Mouse (Mus musculus) spleen, adult 2 months (tissue): Measurements from ENCODE around the gene C1qtnf3. TPM values are rescaled to one million over a fixed set of nuclear protein-coding genes. Genes with fewer than 3 reads are reported as not detected.

ENCODE experiments used
- DNase-seq, 2 experiments: peaks; one replicate each; pipeline versions ENCODE4 v3.0.0 to v3.0.0-alpha.2; 2012 to 2021; ENCODE audit warnings: low spot score in 2 of 2, low read depth in 1 of 2
- H3K27ac ChIP-seq: fragments of 200-500 bp; 2 replicates; pipeline ENCODE4 v1.5.1; 2012; ENCODE audit warnings: low read length, inconsistent platforms; ENCODE audit not compliant: insufficient read depth
- H3K27me3 ChIP-seq: fragments of 200-500 bp; 2 replicates; pipeline ENCODE4 v1.6.1; 2012; ENCODE audit warnings: mild to moderate bottlenecking, moderate library complexity, low read length, inconsistent platforms; ENCODE audit not compliant: control insufficient read depth, insufficient read depth
- H3K36me3 ChIP-seq: fragments of 200-500 bp; 2 replicates; pipeline ENCODE4 v1.6.1; 2012; ENCODE audit warnings: mild to moderate bottlenecking, low read length, inconsistent platforms; ENCODE audit not compliant: control insufficient read depth, insufficient read depth
- H3K4me1 ChIP-seq: fragments of 200-500 bp; 2 replicates; pipeline ENCODE4 v1.6.1; 2011; ENCODE audit warnings: inconsistent platforms; ENCODE audit not compliant: control insufficient read depth, insufficient read depth, insufficient read length
- H3K4me3 ChIP-seq: fragments of 200-500 bp; 2 replicates; pipeline ENCODE4 v1.5.1; 2011; ENCODE audit warnings: mild to moderate bottlenecking, inconsistent platforms; ENCODE audit not compliant: insufficient read depth, insufficient read length; ENCODE audit errors: extremely low read depth
- CTCF ChIP-seq: fragments of 200-500 bp; IDR thresholded peaks from 2 replicates; pipeline ENCODE4 v1.5.1; 2011; ENCODE audit warnings: mild to moderate bottlenecking, inconsistent platforms; ENCODE audit not compliant: insufficient read depth, insufficient read length, insufficient replicate concordance; ENCODE audit errors: extremely low read depth
- POLR2A ChIP-seq: fragments of 200-500 bp; IDR thresholded peaks from 2 replicates; pipeline ENCODE4 v1.6.1; 2011; ENCODE audit warnings: low read depth, low read length, inconsistent platforms
- WGBS: fragments of 180-500 bp; shearing (Covaris S2); methylation state at CpG from one replicate; pipeline ENCODE4 v1.1.7; 2018; 5-methylcytosine and 5-hydroxymethylcytosine counted together
- polyA plus RNA-seq: library from polyadenylated mRNA; depleted of rRNA; stranded (reverse); fragments of >200 nt; gene quantifications from 2 replicates; pipeline ENCODE4 v1.2.3, GENCODE M21; 2012; rRNA removed

The C1qtnf3 gene
- polyA plus RNA-seq, 1 experiment: not detected

GRCm38 (mm10) chr15:11000421-11000820 is 48.3 kb downstream of the C1qtnf3 start, which contains the start of gene Slc45a2:
Slc45a2 (plus strand) TSS chr15:11000721.
- Histone ChIP-seq H3K4me3 (no peak within 1 kb of the TSS), H3K27me3 (no peaks in the 10 kb centered on the region), H3K27ac (no peak within 1 kb of the TSS), H3K36me3 (no peaks in the 10 kb centered on the region; the same call in 1 of the 2 replicates), H3K4me1 (no peaks in the 10 kb centered on the region)
- no peak for DNase-seq
- 84% methylated on average over 7 of the region's 7 CpGs for WGBS
- no peak for TF ChIP-seq CTCF
- TF ChIP-seq POLR2A: no peak

- H3K27me3 ChIP-seq: no peaks in the 10 kb centered on the region
- no peaks in the 10 kb centered on the region for H3K36me3 ChIP-seq
- TF ChIP-seq CTCF (no peak), POLR2A (no peak)
- no peak overlapping the region for H3K27ac ChIP-seq
- DNase-seq: no peak
- H3K4me1 ChIP-seq: no peaks in the 10 kb centered on the region
- 89% methylated on average over 4 of the region's 4 CpGs for WGBS
- no peak overlapping the region for H3K4me3 ChIP-seq
Observed at GRCm38 (mm10) chr15:11003791-11004190, 51.7 kb downstream of the C1qtnf3 start.

GRCm38 (mm10) chr15:11004646-11005045 is 52.5 kb downstream of the C1qtnf3 start:
- TF ChIP-seq POLR2A (no peak), CTCF (no peak)
- no peak for DNase-seq
- 84% methylated on average over 6 of the region's 6 CpGs for WGBS
- no peak overlapping the region for H3K27ac ChIP-seq
- H3K4me1 ChIP-seq: no peaks in the 10 kb centered on the region
- no peaks in the 10 kb centered on the region for H3K27me3 ChIP-seq
- no peak overlapping the region for H3K4me3 ChIP-seq
- H3K36me3 ChIP-seq: no peaks in the 10 kb centered on the region

- no peaks in the 10 kb centered on the region for H3K27me3 ChIP-seq
- H3K4me1 ChIP-seq: no peaks in the 10 kb centered on the region
- no peak for TF ChIP-seq POLR2A
- no peak for TF ChIP-seq CTCF
Observed at GRCm38 (mm10) chr15:11008756-11009155, 56.6 kb downstream of the C1qtnf3 start.

GRCm38 (mm10) chr15:11010976-11011548 is 58.9 kb downstream of the C1qtnf3 start:
- H3K36me3 ChIP-seq: no peaks in the 10 kb centered on the region
- DNase-seq: no peak
- no peak overlapping the region for H3K27ac ChIP-seq
- TF ChIP-seq POLR2A (no peak), CTCF (no peak)
- no peaks in the 10 kb centered on the region for H3K4me1 ChIP-seq
- no peak overlapping the region for H3K4me3 ChIP-seq
- H3K27me3 ChIP-seq: no peaks in the 10 kb centered on the region
- WGBS: 83% methylated on average over 11 of the region's 11 CpGs

More at GRCm38 (mm10) chr15:11008756-11009155, 56.6 kb downstream of the C1qtnf3 start:
- no peak for DNase-seq
- H3K4me3 ChIP-seq: no peak overlapping the region
- no peak overlapping the region for H3K27ac ChIP-seq
- 35% methylated on average over 5 of the region's 5 CpGs for WGBS
- H3K36me3 ChIP-seq: no peaks in the 10 kb centered on the region

GRCm38 (mm10) chr15:11014931-11015330 is 62.8 kb downstream of the C1qtnf3 start:
- DNase-seq: no peak
- no peaks in the 10 kb centered on the region for H3K36me3 ChIP-seq
- H3K27me3 ChIP-seq: no peaks in the 10 kb centered on the region
- H3K27ac ChIP-seq: no peak overlapping the region
- H3K4me3 ChIP-seq: no peak overlapping the region
- WGBS: 50% methylated on average over 2 of the region's 2 CpGs
- no peaks in the 10 kb centered on the region for H3K4me1 ChIP-seq
- no peak for TF ChIP-seq CTCF
- no peak for TF ChIP-seq POLR2A

GRCm38 (mm10) chr15:11026801-11027561 is 74.8 kb downstream of the C1qtnf3 start:
- Histone ChIP-seq H3K4me1 (no peaks in the 10 kb centered on the region), H3K4me3 (no peak overlapping the region), H3K27ac (no peak overlapping the region), H3K27me3 (no peaks in the 10 kb centered on the region; the same call in 1 of the 2 replicates), H3K36me3 (no peaks in the 10 kb centered on the region)
- DNase-seq: no peak
- TF ChIP-seq CTCF: no peak
- no peak for TF ChIP-seq POLR2A
- WGBS: 81% methylated on average over 4 of the region's 4 CpGs

Other genes starting within 250 kb of the C1qtnf3 start
- 2.3 and 3.6 TPM in 2 replicates for gene Rai14, start 237.7 kb upstream of the C1qtnf3 start, polyA plus RNA-seq
- 2.2 and 2.4 TPM in 2 replicates for gene Amacr, start 29.4 kb downstream of the C1qtnf3 start, polyA plus RNA-seq
- 0.06 and 0.37 TPM in 2 replicates for gene Slc45a2, start 48.4 kb downstream of the C1qtnf3 start, polyA plus RNA-seq
- not detected in 2 replicates for gene Rxfp3, start 85.7 kb downstream of the C1qtnf3 start, polyA plus RNA-seq
- gene Adamts12, start 112.5 kb downstream of the C1qtnf3 start, polyA plus RNA-seq: 0.15 and 0.16 TPM in 2 replicates